Mouse (Mus musculus) stomach, postnatal 0 days (tissue): Measurements from ENCODE around the gene Ptpn22.

Experiments
- CTCF ChIP-seq: IDR thresholded peaks from 2 replicates; pipeline ENCODE4 v1.5.1; 2016; ENCODE audit warnings: antibody characterized with exemption, low read depth, mild to moderate bottlenecking, moderate library complexity
- EP300 ChIP-seq: optimal IDR thresholded peaks from 2 replicates; pipeline ENCODE3; 2016; ENCODE audit warnings: antibody characterized with exemption

DNA sequence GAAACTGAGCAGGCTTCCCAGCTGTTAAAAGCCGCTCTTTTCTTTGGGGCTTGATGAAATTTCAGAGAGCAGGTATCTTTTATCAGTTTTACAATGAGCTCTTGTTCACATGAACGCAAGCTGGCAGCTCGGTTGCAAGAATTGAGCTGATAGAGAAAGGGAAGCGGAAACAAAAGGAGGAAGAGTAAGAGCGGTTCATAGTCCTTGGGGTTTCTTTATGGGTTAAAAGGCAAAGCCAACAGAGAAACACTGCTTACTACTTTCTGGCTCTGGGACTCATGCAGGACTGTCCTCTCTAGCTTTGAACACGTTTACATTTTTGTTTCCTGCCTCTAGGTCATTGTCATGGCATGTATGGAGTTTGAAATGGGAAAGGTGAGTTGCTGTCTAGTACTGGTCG lies 14.7 kb downstream of the Ptpn22 start:
- TF ChIP-seq CTCF (no peak), EP300 (no peak)
